Mouse (Mus musculus): ENCODE results near the gene Stpg1.

- TF ChIP-seq CTCF (conservative IDR thresholded peaks at IDR 0.05; ENCODE audit: insufficient read depth, insufficient read length, low read depth, low read length), result no peak
- TF ChIP-seq POLR2A (IDR thresholded peaks at IDR 0.05; ENCODE audit: low read depth, low read length), result no peak
These were observed 1.3 kb upstream of the Stpg1 start for GRCm38 (mm10) chr4:135493271-135493670.
